Mouse (Mus musculus) heart, embryonic 13.5 days (tissue): Measurements from ENCODE around the gene 1700001P01Rik. TPM values are rescaled to one million over a fixed set of nuclear protein-coding genes. Genes with fewer than 3 reads are reported as not detected.

Source experiments
- ATAC-seq: fragments of 200-750 bp; cut with Nextera tagmentation; 2 replicates; pipeline ENCODE4 v1.8.0; 2017; ENCODE audit warnings: moderate TSS enrichment; ENCODE audit not compliant: insufficient number of reproducible peaks, low FRiP score, low TSS enrichment; ENCODE audit errors: extremely low read depth
- H3K27ac ChIP-seq: fragments of 300-500 bp; sonication (generic); replicated peaks from 2 replicates; pipeline ENCODE4 v1.5.1; 2015; ENCODE audit warnings: moderate library complexity, mild to moderate bottlenecking, inconsistent platforms
- H3K27me3 ChIP-seq: fragments of 300-500 bp; sonication (generic); replicated peaks from 2 replicates; pipeline ENCODE4 v1.6.1; 2015; ENCODE audit warnings: mild to moderate bottlenecking, inconsistent platforms
- H3K36me3 ChIP-seq: fragments of 300-500 bp; sonication (generic); 2 replicates; pipeline ENCODE4 v1.6.1; 2015; ENCODE audit warnings: mild to moderate bottlenecking, inconsistent platforms
- H3K4me1 ChIP-seq: fragments of 300-500 bp; sonication (generic); 2 replicates; pipeline ENCODE4 v1.6.1; 2015; ENCODE audit warnings: inconsistent platforms
- H3K4me2 ChIP-seq: fragments of 300-500 bp; sonication (generic); 2 replicates; pipeline ENCODE4 v1.6.1; 2015; ENCODE audit warnings: inconsistent platforms, mild to moderate bottlenecking, moderate library complexity
- H3K4me3 ChIP-seq: fragments of 300-500 bp; sonication (generic); 2 replicates; pipeline ENCODE4 v1.5.1; 2015; ENCODE audit warnings: moderate library complexity, mild to moderate bottlenecking, inconsistent platforms
- H3K9ac ChIP-seq: fragments of 300-500 bp; sonication (generic); 2 replicates; pipeline ENCODE4 v1.6.1; 2015; ENCODE audit warnings: inconsistent platforms, mild to moderate bottlenecking, moderate library complexity
- H3K9me3 ChIP-seq: fragments of 300-500 bp; sonication (generic); 2 replicates; pipeline ENCODE4 v1.6.1; 2016; ENCODE audit warnings: inconsistent platforms
- WGBS: fragments of 180-500 bp; shearing (Covaris S2); methylation state at CpG from one replicate; pipeline ENCODE4 v1.1.7; 2015; ENCODE audit warnings: mixed read lengths; 5-methylcytosine and 5-hydroxymethylcytosine counted together
- microRNA-seq: library from miRNA; unstranded; fragments of <30 nt; microRNA quantifications from one replicate; pipeline ENCODE4, GENCODE M21; 2016
- polyA plus RNA-seq: library from polyadenylated mRNA; unstranded; fragments of >200 nt; fragmentation: Nextera tagmentation; extraction: Ambion mirVana; gene quantifications from 2 replicates; pipeline ENCODE4 v1.2.1, GENCODE M21; 2015

Gene 1700001P01Rik
- polyA plus RNA-seq, 1 experiment from 2014 or later, result not detected

- Histone ChIP-seq H3K36me3 (peaks cover 98% of the 10 kb centered on the region), H3K27ac (0 out of 2 replicates have a peak overlapping the region, but pooled peaks have one; percentile 12), H3K4me1 (peaks cover 10% of the 10 kb centered on the region; the same call in 1 of the 2 replicates), H3K9ac (no peak overlapping the region), H3K4me3 (no peak overlapping the region), H3K9me3 (peaks cover 6% of the 10 kb centered on the region; the same call in 1 of the 2 replicates), H3K27me3 (no peaks in the 10 kb centered on the region), H3K4me2 (no peak overlapping the region)
- ATAC-seq, result no peak
- 73% methylated on average over 7 of the region's 7 CpGs for WGBS
Observed at GRCm38 (mm10) chr11:97723709-97724108, 52.0 kb downstream of the 1700001P01Rik start.

Small RNA genes lying within 50 kb of the gene (microRNA-seq; reads per million reads assigned to microRNA genes)
- gene Mir8102, result not detected

Other genes starting within 250 kb of the 1700001P01Rik start
- gene Srcin1, start 199.7 kb downstream of the 1700001P01Rik start, polyA plus RNA-seq, result 0.03 and 0.08 TPM in 2 replicates
- gene Epop, start 146.2 kb downstream of the 1700001P01Rik start, polyA plus RNA-seq, result 1.1 and 1.4 TPM in 2 replicates
- 1.7 and 1.9 TPM in 2 replicates for gene Mllt6, start 112.5 kb downstream of the 1700001P01Rik start, polyA plus RNA-seq
- gene Cisd3, start 90.1 kb downstream of the 1700001P01Rik start, polyA plus RNA-seq, result 44.1 and 53.7 TPM in 2 replicates
- gene Pcgf2, start 75.4 kb downstream of the 1700001P01Rik start, polyA plus RNA-seq, result 10.5 and 11.0 TPM in 2 replicates
- gene Psmb3, start 72.5 kb downstream of the 1700001P01Rik start, polyA plus RNA-seq, result 371 and 445 TPM in 2 replicates
- 0.90 and 1.0 TPM in 2 replicates for gene Pip4k2b, start 31.2 kb downstream of the 1700001P01Rik start, polyA plus RNA-seq
- gene Cwc25, start 9.4 kb downstream of the 1700001P01Rik start, polyA plus RNA-seq, result 10.2 and 10.5 TPM in 2 replicates
- 376 and 393 TPM in 2 replicates for gene Rpl23, start 6.5 kb upstream of the 1700001P01Rik start, polyA plus RNA-seq
- 45.1 and 46.0 TPM in 2 replicates for gene Lasp1, start 23.1 kb upstream of the 1700001P01Rik start, polyA plus RNA-seq
- 5.1 and 5.5 TPM in 2 replicates for gene B230217C12Rik, start 64.9 kb upstream of the 1700001P01Rik start, polyA plus RNA-seq
- gene Fbxo47, start 108.2 kb upstream of the 1700001P01Rik start, polyA plus RNA-seq, result 0.70 and 1.1 TPM in 2 replicates
- 0.23 and 0.44 TPM in 2 replicates for gene Plxdc1, start 210.5 kb upstream of the 1700001P01Rik start, polyA plus RNA-seq
- 4.6 and 5.1 TPM in 2 replicates for gene Arl5c, start 220.3 kb upstream of the 1700001P01Rik start, polyA plus RNA-seq
- 6.0 and 6.7 TPM in 2 replicates for gene Cacnb1, start 247.1 kb upstream of the 1700001P01Rik start, polyA plus RNA-seq